Mouse (Mus musculus): ENCODE measurements around the gene Olfr902.
A peak's percentile ranks its signal among the peaks of the same experiment; 100 is the strongest.
"Not testable (repeated sequence)": the region's sequence is repeated elsewhere in the genome, so short reads cannot be mapped to it uniquely, and the experiment has no call there.

Gene Olfr902

GRCm38 (mm10) chr9:38447352-38447751 is at the start of gene Olfr902:
Olfr902 (plus strand) TSS chr9:38447652.
- no peak for DNase-seq

GRCm38 (mm10) chr9:38401398-38401797 is 46.1 kb upstream of the Olfr902 start, which contains the start of gene Olfr147:
Olfr147 (plus strand) TSS chr9:38401698.
- DNase-seq, result no peak

- not testable (repeated sequence) for DNase-seq
Measured at GRCm38 (mm10) chr9:38407502-38407901, 40.0 kb upstream of the Olfr902 start.

- peak; percentile 27 for DNase-seq
Measured at GRCm38 (mm10) chr9:38413502-38413901, 34.0 kb upstream of the Olfr902 start.

GRCm38 (mm10) chr9:38423801-38424200 is 23.7 kb upstream of the Olfr902 start:
- no peak for DNase-seq

GRCm38 (mm10) chr9:38427026-38427425 is 20.4 kb upstream of the Olfr902 start:
- no peak for DNase-seq

GRCm38 (mm10) chr9:38429155-38429554 is 18.3 kb upstream of the Olfr902 start, which contains the start of gene Olfr901:
Olfr901 (plus strand) TSS chr9:38429455.
- DNase-seq, result no peak

GRCm38 (mm10) chr9:38462844-38463243 is 15.4 kb downstream of the Olfr902 start, which contains the start of gene Olfr904:
Olfr904 (plus strand) TSS chr9:38463144.
- DNase-seq, result no peak

- no peak for DNase-seq
Measured at GRCm38 (mm10) chr9:38470807-38471206, 23.4 kb downstream of the Olfr902 start, which contains the start of gene Olfr905. Olfr905 (plus strand) TSS chr9:38471107.

- DNase-seq, result no peak
Measured at GRCm38 (mm10) chr9:38486785-38487184, 39.3 kb downstream of the Olfr902 start, which contains the start of gene Olfr906. Olfr906 (plus strand) TSS chr9:38487085.

- no peak for DNase-seq
Measured at GRCm38 (mm10) chr9:38495501-38495900, 48.0 kb downstream of the Olfr902 start, which contains the start of gene Olfr907. Olfr907 (plus strand) TSS chr9:38495801.

Measured in embryo, embryonic 11 days (tissue).